Mouse (Mus musculus): ENCODE measurements around the gene Tas2r125.
"Not testable (repeated sequence)": the region's sequence is repeated elsewhere in the genome, so short reads cannot be mapped to it uniquely, and the experiment has no call there.

Tas2r125 gene

GRCm38 (mm10) chr6:132909351-132909750 lies at the start of gene Tas2r125:
Gene Tas2r125 (plus strand): TSS chr6:132909651.
- CTCF ChIA-PET, result no interaction called here

DNA sequence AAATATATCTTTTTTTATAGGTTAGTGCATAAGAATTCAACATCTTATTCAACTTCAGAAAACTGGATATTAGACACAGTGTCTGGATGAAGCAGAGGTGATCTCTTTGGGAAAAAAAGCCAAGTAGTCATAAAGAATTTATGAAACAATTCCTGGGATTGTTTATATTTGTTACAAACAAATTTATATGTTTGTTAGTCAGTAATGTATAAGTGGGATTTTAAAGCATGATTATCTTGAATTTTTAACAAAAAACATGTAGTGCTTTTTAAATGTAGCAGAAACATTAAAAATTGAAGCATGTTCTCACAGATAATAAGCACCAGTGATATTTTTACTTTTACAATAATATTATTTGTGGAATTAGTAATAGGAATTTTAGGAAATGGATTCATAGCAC lies 41.7 kb upstream of the Tas2r125 start, which contains the start of gene Tas2r110:
Gene Tas2r110, plus strand, starts transcription at position 301 of the 400 bp plus-strand sequence.
- CTCF ChIA-PET, result no interaction called here

- CTCF ChIA-PET, result no interaction called here
These were observed 16.7 kb upstream of the Tas2r125 start, which contains the start of gene Tas2r113 for GRCm38 (mm10) chr6:132892711-132893110. Gene Tas2r113 (plus strand): TSS chr6:132893011.

DNA sequence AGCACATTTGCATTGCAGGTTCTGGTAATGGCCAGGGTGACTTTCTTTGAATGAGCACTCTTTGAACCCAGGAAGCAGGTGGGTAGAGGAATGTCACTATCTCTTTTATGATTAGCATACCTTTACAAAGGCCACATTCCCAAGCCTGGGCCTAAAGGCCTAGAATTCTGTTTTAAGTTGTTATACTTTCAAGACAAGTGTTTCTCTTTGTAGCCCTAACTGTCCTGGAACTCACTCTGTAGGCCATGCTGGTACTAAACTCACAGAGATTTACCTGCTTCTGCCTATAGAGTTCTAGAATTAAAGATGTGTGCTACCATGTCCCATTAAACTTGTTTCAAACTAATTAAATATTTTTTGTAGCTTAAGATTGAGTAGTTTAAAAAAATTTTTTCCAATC lies 31.9 kb downstream of the Tas2r125 start:
- CTCF ChIA-PET, result not testable (repeated sequence)

DNA sequence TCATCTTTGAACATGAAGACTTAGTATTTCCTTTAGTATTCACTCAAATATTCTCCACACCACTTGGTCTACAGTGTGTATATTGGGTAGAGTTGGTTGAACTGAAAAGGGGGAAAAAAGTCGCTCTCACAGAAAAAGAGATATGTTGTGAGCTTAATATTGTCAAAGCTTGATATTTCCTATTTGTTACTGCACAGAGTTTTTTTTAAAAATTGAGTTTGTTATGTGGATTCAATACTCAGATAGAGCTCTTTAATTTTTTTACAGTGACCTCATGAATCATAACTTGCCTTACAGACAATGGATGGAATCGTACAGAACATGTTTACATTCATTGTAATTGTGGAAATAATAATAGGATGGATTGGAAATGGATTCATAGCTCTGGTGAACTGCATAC lies 41.4 kb downstream of the Tas2r125 start, which contains the start of gene Tas2r129:
Gene Tas2r129, plus strand, starts transcription at position 301 of the 400 bp plus-strand sequence.
- CTCF ChIA-PET, result no interaction called here

GRCm38 (mm10) chr6:132957819-132958218 lies 48.4 kb downstream of the Tas2r125 start, which contains the start of gene Tas2r131:
Gene Tas2r131 (minus strand): TSS chr6:132957919.
- CTCF ChIA-PET, result no interaction called here
